In the genomic region with DNA sequence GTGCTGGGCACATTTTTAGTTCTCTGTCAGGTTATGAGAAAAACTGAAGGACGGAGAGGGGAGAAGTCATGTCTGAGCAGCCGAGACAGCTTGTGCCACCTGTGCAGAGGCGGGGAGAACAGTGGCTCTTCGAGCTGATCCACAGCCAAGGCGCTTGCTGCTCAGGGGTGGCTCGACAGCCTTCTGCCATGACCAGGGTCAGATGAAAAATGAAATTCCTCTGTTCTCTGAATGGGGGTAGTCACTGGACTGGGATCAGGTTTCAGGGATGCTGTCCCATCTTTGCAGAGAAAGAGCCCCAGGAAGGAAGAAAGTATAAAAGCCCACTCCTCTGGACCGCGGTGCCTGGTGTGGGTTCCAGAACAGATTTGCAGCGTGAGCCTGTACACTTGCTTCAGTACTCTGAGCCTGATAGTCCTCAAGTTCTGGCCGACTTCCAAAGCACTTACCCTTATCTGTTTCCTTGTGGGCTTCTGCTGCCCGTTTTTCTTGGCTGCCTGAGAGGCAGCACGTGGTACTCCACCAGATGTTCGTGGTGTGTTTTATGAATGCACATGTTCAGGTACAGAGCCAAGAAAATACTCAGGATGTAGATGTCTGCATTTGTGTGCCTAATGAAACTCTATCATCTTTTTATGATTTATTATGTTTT, we compare ENCODE assay signal across 9 mouse cellular contexts. TPM values are rescaled to one million over a fixed set of nuclear protein-coding genes. Genes with fewer than 3 reads are reported as not detected.
DNase-seq lines count a peak whose midpoint lies in the region; ATAC-seq and TF ChIP-seq lines count a peak whose summit lies in the region.
"Had no signal": no experiment of that assay in that cellular context is flagged by ENCODE, and none has a peak within 500 bp of the region (broad histone marks: within the 10 kb centered on the region; RNA-seq: fewer than 3 reads in every experiment).

No protein-coding gene starts in this region.

- no peak for TF ChIP-seq CTCF in liver, embryonic 14.5 days (IDR thresholded peaks at IDR 0.05; ENCODE audit: low read depth)

- WGBS in neural tube, embryonic 13.5 days = 68% methylated on average over 13 of the region's 13 CpGs
- 6% methylated on average over 13 of the region's 13 CpGs for WGBS in heart, embryonic 14.5 days
- WGBS in liver, embryonic 14.5 days (ENCODE audit: insufficient replicate concordance) = 42% methylated on average over 13 of the region's 13 CpGs

- H3K36me3 ChIP-seq in neural tube, embryonic 13.5 days = no peaks in the 10 kb centered on the region
- no peaks in the 10 kb centered on the region for H3K36me3 ChIP-seq in heart, embryonic 14.5 days (ENCODE audit: control insufficient read depth, insufficient read depth, low read length)
- no peaks in the 10 kb centered on the region for H3K36me3 ChIP-seq in liver, embryonic 14.5 days (replicated peaks; ENCODE audit: control insufficient read depth, insufficient read depth, low read depth)
- H3K36me3 ChIP-seq: midbrain, embryonic 12.5 days had no signal

- no peaks in the 10 kb centered on the region for H3K9me3 ChIP-seq in neural tube, embryonic 13.5 days
- H3K9me3 ChIP-seq in heart, embryonic 14.5 days (ENCODE audit: control insufficient read depth, low read length) = no peaks in the 10 kb centered on the region
- no peaks in the 10 kb centered on the region for H3K9me3 ChIP-seq in liver, embryonic 14.5 days (ENCODE audit: control insufficient read depth, low read length)
- H3K9me3 ChIP-seq: midbrain, embryonic 12.5 days had no signal

- no peak for DNase-seq in neural tube, embryonic 10.5 days (ENCODE audit: extremely low spot score, low spot score)
- peak; percentile 59 for DNase-seq in cerebellum, adult 8-10 months
- DNase-seq in liver, embryonic 14.5 days (ENCODE audit: low read depth in 3 of 3, low spot score in 3 of 3) = no peak
- peak; percentile 64 for DNase-seq in testis, postnatal 10 days (ENCODE audit: low spot score)
- DNase-seq in urinary bladder, postnatal 25 days (ENCODE audit: low spot score) = no peak
- no peak for DNase-seq in left cerebral cortex, postnatal 36 days (ENCODE audit: low spot score in 2 of 2)

- 0 out of 2 replicates have a peak overlapping the region, but pooled peaks have one; percentile 23 for H3K27ac ChIP-seq in neural tube, embryonic 13.5 days (replicated peaks)
- peak overlapping the region; percentile 76 to 78 for H3K27ac ChIP-seq in heart, embryonic 14.5 days (replicated peaks in 1 of 2; ENCODE audit: control insufficient read depth in 1 of 2, insufficient read depth in 1 of 2, low read depth in 2 of 2, low read length in 2 of 2)
- no peak overlapping the region for H3K27ac ChIP-seq in liver, embryonic 14.5 days
- H3K27ac ChIP-seq: midbrain, embryonic 12.5 days had no signal

- H3K4me2 ChIP-seq in neural tube, embryonic 13.5 days = no peak overlapping the region
- H3K4me2 ChIP-seq in heart, embryonic 14.5 days (ENCODE audit: low read length) = peak overlapping the region; percentile 55
- no peak overlapping the region for H3K4me2 ChIP-seq in liver, embryonic 14.5 days (ENCODE audit: low read depth)
- H3K4me2 ChIP-seq: midbrain, embryonic 12.5 days had no signal

- no peak for TF ChIP-seq EP300 in liver, embryonic 14.5 days (IDR thresholded peaks at IDR 0.05; ENCODE audit: low read depth)

- H3K9ac ChIP-seq in neural tube, embryonic 13.5 days = no peak overlapping the region
- peak overlapping the region; percentile 39; the same call in 1 of the 2 replicates for H3K9ac ChIP-seq in heart, embryonic 14.5 days (ENCODE audit: low read length)
- no peak overlapping the region for H3K9ac ChIP-seq in liver, embryonic 14.5 days (replicated peaks)
- H3K9ac ChIP-seq: midbrain, embryonic 12.5 days had no signal

- ATAC-seq in neural tube, embryonic 13.5 days (ENCODE audit: low read depth) = peak; percentile 73; the same call in 1 of the 2 replicates
- peak; percentile 79 for ATAC-seq in heart, embryonic 14.5 days (ENCODE audit: insufficient number of reproducible peaks, insufficient read depth, low FRiP score, low read depth)
- ATAC-seq in liver, embryonic 14.5 days (ENCODE audit: insufficient read depth) = peak; percentile 45; the same call in 1 of the 2 replicates

- intact Hi-C loops in left cerebral cortex, postnatal 36 days (cut with DNase I) = no loop called here

- no peak overlapping the region for H3K4me3 ChIP-seq in neural tube, embryonic 13.5 days
- no peak overlapping the region for H3K4me3 ChIP-seq in heart, embryonic 14.5 days (ENCODE audit: control insufficient read depth in 1 of 2, insufficient read depth in 1 of 2, low read depth in 1 of 2, low read length in 2 of 2)
- no peak overlapping the region for H3K4me3 ChIP-seq in liver, embryonic 14.5 days (ENCODE audit: insufficient read depth in 1 of 2, low read depth in 2 of 2, low read length in 2 of 2)
- H3K4me3 ChIP-seq: midbrain, embryonic 12.5 days had no signal

- H3K27me3 ChIP-seq in neural tube, embryonic 13.5 days = no peaks in the 10 kb centered on the region
- no peaks in the 10 kb centered on the region for H3K27me3 ChIP-seq in heart, embryonic 14.5 days (ENCODE audit: control insufficient read depth, insufficient read depth, low read length)
- no peaks in the 10 kb centered on the region for H3K27me3 ChIP-seq in liver, embryonic 14.5 days (ENCODE audit: control insufficient read depth, insufficient read depth, low read length)
- H3K27me3 ChIP-seq: midbrain, embryonic 12.5 days had no signal

- 0 out of 2 replicates have a peak, but pooled peaks cover 8% of the 10 kb centered on the region for H3K4me1 ChIP-seq in neural tube, embryonic 13.5 days (replicated peaks)
- peaks cover 40 to 68% of the 10 kb centered on the region in 2 experiments for H3K4me1 ChIP-seq in heart, embryonic 14.5 days (ENCODE audit: control insufficient read depth in 2 of 2, insufficient read depth in 2 of 2, low read length in 2 of 2)
- no peaks in the 10 kb centered on the region for H3K4me1 ChIP-seq in liver, embryonic 14.5 days (replicated peaks; ENCODE audit: control insufficient read depth in 2 of 2, insufficient read depth in 2 of 2, low read length in 1 of 2)
- H3K4me1 ChIP-seq: midbrain, embryonic 12.5 days had no signal

RNA-seq across cellular contexts. Expression of gene Ak4, which starts 20.8 kb away (rescaled TPM):
- polyA plus RNA-seq in neural tube, embryonic 13.5 days (2015; fragmentation: Nextera tagmentation; extraction: Ambion mirVana) = 4.6 and 5.2 TPM in 2 replicates
- 7.7 and 8.3 TPM in 2 replicates for polyA plus RNA-seq in heart, embryonic 14.5 days (2014; fragmentation: Nextera tagmentation; extraction: Ambion mirVana)
- polyA plus RNA-seq in liver, embryonic 14.5 days (2012; rRNA removed) = 6.4 and 6.5 TPM in 2 replicates
- 3.5 and 4.5 TPM in 2 replicates for polyA plus RNA-seq in liver, embryonic 14.5 days (2014; fragmentation: Nextera tagmentation; extraction: Ambion mirVana)
- 10 to 100 TPM; 34.2 to 40.7 TPM for total RNA-seq in left cerebral cortex, postnatal 36 days (2021)

RNA-seq across cellular contexts. Expression of gene Dnajc6, which starts 56.6 kb away (rescaled TPM):
- 34.1 and 34.2 TPM in 2 replicates for polyA plus RNA-seq in neural tube, embryonic 13.5 days (2015; fragmentation: Nextera tagmentation; extraction: Ambion mirVana)
- polyA plus RNA-seq in heart, embryonic 14.5 days (2014; fragmentation: Nextera tagmentation; extraction: Ambion mirVana) = 0.24 and 0.70 TPM in 2 replicates
- polyA plus RNA-seq in liver, embryonic 14.5 days (2012; rRNA removed) = 0.15 and 0.16 TPM in 2 replicates
- polyA plus RNA-seq in liver, embryonic 14.5 days (2014; fragmentation: Nextera tagmentation; extraction: Ambion mirVana) = 0.08 and 0.16 TPM in 2 replicates
- total RNA-seq in left cerebral cortex, postnatal 36 days (2021) = 100 to 1,000 TPM; 304 to 330 TPM

Comparison
In these comparisons a context has a peak if more than half of its experiments do, and no peak if none do; other contexts are left out.
1. DNase-seq: peak in cerebellum, adult 8-10 months (single experiment) and testis, postnatal 10 days (single experiment); none in neural tube, embryonic 10.5 days (single experiment), liver, embryonic 14.5 days (0 of 3), urinary bladder, postnatal 25 days (single experiment) and left cerebral cortex, postnatal 36 days (0 of 2).
2. RNA of gene Dnajc6, which starts 56.6 kb away (polyA plus RNA-seq): 34.1 to 34.2 TPM in neural tube, embryonic 13.5 days; 0.24 to 0.70 TPM in heart, embryonic 14.5 days and 0.08 to 0.16 TPM in liver, embryonic 14.5 days; every median in the first group is over 10 times any median in the second.
3. Peak in every context shown above with its lines, with median percentiles within 50 percentile points of each other: ATAC-seq.